Mouse (Mus musculus): ENCODE measurements at regions not wholly inside any gene's neighbourhood (a gene's known extent, or its start where the extent isn't known, plus 50 kb on each side); places are given as distances from the start of the nearest gene placed in this dataset.

DNA sequence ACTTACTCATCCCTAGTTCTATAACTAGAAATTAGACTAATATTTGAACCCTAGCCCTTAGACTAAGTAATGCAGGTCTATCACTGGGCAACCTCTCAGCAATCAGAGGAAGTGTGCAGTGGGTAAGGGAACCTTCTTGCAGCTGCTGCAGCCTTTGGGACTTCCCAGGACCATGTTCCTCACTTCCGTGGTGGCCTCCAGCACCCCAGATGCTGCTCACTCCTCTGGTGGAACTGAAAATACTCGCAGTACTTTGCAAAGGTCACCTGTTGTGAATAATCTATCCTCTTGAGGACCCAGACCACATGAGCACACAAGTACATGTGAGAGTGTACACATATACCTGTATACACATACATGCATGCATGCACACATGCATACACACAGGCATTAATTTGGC is 59.3 kb upstream of the Peli1 start:
- in situ Hi-C loops (cut with MboI; ENCODE audit: low sequenced_read_pairs) = no loop called here

DNA sequence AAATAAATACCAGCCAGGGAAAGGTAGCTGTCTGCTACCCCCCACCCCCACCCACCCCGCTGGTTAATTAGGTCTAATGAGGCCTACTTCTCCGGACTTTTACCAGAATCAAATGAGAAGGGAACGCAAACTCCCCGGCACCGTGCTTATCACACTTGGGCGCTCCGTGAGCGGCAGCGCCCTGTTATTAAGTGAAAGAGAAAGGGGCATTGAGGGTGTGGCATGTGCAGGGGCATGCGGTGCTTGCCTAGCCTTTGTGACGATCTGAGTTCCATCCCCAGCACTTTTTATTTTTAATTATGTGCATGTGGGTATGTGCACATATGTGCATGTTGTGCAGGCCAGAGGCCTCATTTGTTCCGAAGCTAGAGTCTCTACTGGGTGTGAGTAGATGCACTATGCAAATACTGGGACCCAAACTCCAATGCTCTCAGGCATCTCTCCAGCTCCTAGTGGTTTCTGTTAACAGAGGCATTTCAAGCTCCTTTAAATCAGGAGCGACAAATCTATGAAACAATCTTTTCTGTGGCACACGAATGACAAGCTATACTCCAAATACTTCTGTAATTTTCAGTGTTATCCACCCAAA is 57.8 kb upstream of the Peli1 start:
- in situ Hi-C loops (cut with MboI; ENCODE audit: low sequenced_read_pairs) = no loop called here

DNA sequence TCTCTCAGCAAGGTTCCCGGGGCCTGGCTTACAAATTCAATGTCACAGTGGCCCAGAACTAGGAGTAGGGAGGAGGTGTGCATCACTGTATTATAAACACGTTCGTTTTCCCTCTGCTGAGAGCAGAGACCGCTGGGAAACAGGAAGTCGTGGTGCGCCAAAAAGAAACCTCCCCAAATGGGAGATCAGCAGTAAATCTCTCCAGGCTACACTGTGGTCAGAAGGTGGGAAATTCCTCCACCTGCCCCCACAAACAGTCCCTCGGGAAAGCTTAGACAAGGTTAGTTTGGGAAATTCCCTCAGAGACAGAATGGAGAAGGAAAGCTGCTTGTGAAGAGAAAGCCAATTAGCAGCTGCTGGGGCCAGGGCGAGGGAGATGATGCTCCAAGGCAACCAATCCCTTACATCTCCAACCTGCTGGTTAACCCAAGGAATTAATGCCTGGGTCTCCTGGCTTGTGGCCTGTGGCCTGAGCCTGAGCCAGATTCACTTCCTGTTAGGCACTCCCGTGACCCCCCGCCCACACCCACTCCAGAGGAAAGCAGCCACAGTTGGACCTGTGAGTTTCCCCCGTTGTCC is 57.2 kb upstream of the Peli1 start:
- in situ Hi-C loops (cut with MboI; ENCODE audit: low sequenced_read_pairs) = no loop called here

DNA sequence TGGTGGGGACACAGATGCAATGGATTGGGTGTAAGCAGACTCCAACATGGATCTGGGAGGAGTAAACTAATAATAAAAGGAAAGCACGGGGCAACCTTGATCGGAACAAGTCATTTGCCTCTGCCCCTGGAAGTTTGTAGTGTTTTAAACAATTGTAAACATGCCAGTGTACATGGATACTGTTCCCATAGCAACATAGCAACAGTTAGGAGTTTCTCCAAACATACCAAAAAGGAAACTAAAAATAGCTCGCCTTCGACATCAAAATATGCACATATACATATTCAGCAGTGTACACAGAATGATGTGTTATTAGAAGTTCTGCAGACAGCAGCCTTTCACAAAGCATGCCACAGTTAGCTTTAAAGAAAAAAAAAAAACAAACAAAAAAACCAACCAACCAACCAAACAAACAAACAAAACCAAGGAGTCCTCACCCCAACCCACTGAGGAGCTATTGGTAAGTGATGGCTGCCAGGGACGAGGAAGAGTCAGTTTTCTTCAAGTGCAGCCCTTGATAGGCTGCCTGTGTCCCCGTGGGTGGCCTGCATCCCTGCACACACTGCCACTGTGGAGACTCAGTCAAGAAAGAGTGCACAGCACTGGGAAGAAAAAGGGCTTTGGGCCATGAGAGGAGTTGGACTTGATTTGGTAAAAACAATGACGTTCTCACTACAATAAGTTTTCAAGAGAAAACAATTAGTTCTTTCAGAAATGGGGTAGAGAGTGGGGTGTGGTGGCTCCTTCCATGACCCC is 54.8 kb upstream of the Peli1 start:
- in situ Hi-C loops (cut with MboI; ENCODE audit: low sequenced_read_pairs) = no loop called here

DNA sequence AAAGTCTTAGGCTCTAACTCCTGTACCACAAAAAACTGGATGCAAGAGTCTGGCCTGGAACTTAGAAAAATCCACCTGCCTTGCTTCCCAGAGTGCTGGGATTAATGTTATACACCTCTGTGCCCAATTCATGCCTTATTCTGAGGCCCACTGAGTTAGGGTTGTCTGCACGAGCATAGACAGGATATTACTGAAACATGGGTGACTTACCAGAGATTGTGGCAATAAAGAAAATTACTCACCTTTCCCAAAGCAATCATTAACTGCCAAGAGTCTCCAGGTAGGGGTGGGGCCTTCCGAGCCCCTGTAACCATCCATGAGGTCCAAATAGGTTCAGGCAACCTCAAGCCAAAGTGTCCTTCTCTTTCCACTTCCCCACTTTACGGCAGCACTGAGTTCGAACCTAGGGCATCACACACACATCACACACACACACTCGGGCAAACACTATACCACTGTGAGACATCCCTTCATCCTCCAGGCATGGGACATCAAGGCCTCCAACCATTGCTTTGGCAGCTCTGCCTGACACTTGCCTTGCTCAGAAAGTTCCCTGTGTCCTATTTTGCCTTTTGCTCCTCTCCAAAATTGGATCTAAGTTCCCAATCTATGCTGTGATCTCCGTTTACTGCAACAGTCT is 53.7 kb upstream of the Peli1 start:
- in situ Hi-C loops (cut with MboI; ENCODE audit: low sequenced_read_pairs) = no loop called here

DNA sequence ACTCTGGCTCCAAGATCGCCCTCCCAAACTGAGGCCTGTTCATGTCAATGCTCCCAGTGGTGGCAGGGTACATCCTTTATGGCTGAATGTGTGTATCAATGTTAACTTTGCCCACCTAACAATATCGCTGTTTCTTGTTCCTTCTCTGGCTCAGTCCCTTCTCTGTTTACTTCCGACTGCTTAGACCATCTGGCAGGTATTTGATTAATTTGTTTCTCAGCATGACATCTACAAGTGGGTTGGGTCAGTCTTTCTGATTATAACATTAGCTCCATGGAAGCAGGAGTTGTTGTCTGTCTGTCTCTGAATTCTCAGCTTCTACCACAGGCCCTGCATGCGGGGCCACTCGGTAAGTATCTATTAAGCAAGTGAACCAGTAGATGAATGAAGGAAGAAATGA is 49.9 kb upstream of the Peli1 start:
- in situ Hi-C loops (cut with MboI; ENCODE audit: low sequenced_read_pairs) = no loop called here

Data from CH12F3 (cell line).